Mouse (Mus musculus): ENCODE results near the gene Gm21762.
"Not testable (repeated sequence)": the region's sequence is repeated elsewhere in the genome, so short reads cannot be mapped to it uniquely, and the experiment has no call there.

- not testable (repeated sequence) for TF ChIP-seq POLR2A (IDR thresholded peaks at IDR 0.05; ENCODE audit: low read depth, low read length); CTCF (IDR thresholded peaks at IDR 0.05; ENCODE audit: extremely low read depth, insufficient read depth, insufficient read length, insufficient replicate concordance)
These were observed 47.4 kb downstream of the Gm21762 start for GRCm38 (mm10) chr13:120168301-120168700.
